Mouse (Mus musculus): ENCODE results near the gene Gm8369.
"Not testable (repeated sequence)": the region's sequence is repeated elsewhere in the genome, so short reads cannot be mapped to it uniquely, and the experiment has no call there.

Gene Gm8369

GRCm38 (mm10) chr19:11513458-11513857 lies 27.7 kb downstream of the Gm8369 start:
- DNase-seq (ENCODE audit: extremely low spot score, low spot score), result no peak

DNA sequence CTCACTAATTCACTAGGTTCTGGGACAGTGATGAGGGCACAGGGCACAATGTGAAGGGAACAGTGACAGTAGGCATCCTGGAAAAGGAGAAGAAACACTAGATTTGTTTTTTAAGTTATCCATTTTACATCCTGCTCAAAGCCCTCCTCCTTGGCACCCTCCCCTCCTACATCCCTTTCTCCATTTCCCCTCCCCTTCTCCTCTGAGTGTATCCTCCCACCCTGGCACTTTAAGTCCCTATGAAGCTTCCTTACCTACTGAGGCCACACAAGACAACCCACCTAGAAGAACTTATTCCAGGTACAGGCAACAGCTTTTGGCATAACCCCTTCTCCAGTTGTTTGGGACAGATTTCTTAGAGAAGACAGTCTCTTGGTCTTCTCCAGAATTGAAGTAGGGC lies 30.5 kb downstream of the Gm8369 start, which contains the start of gene Ms4a6b:
TSS of gene Ms4a6b (plus strand) at position 267 of the 400 bp plus-strand sequence.
- no peak for DNase-seq (ENCODE audit: extremely low spot score, low spot score)

- no peak for DNase-seq (ENCODE audit: extremely low spot score, low spot score)
Observed at GRCm38 (mm10) chr19:11516845-11517244, 31.1 kb downstream of the Gm8369 start.

- DNase-seq (ENCODE audit: extremely low spot score, low spot score), result not testable (repeated sequence)
Observed at GRCm38 (mm10) chr19:11517373-11517772, 31.6 kb downstream of the Gm8369 start.

- not testable (repeated sequence) for DNase-seq (ENCODE audit: extremely low spot score, low spot score)
Observed at GRCm38 (mm10) chr19:11518356-11518755, 32.6 kb downstream of the Gm8369 start.

DNA sequence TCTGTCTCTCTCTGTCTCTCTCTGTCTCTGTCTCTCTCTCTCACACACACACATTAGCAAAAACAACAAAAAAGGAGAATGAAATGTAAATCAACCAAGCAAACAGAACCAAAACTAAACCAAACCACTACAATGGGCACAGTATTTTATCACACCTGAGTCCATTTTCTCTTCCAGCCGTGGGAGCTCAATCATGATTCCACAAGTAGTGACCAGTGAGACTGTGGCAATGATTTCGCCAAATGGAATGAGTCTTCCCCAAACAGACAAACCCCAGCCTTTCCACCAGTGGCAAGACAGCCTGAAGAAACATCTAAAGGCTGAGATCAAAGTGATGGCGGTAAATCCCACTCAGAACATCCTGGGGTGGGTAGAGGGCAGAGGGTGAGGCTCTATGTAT lies 34.4 kb downstream of the Gm8369 start:
- DNase-seq (ENCODE audit: extremely low spot score, low spot score), result no peak

DNA sequence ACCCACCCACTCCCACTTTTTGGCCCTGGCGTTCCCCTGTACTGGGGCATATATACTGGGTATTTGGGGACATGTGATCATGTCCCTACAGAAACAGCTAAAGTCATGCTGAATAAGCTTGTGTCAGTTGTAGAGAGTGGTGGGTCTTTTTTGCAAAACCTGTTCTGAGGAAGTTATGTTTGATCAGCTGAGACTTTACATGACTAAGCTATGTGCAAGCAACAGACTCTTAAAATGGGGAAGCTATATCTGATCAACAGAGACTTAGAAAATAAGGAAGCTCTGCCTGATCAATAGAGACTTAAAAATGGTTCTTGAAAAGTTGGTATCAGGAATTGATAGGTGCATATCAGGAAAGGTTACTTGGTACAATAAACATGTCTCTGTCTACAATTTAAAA lies 47.7 kb downstream of the Gm8369 start:
- no peak for DNase-seq (ENCODE audit: extremely low spot score, low spot score)

DNA sequence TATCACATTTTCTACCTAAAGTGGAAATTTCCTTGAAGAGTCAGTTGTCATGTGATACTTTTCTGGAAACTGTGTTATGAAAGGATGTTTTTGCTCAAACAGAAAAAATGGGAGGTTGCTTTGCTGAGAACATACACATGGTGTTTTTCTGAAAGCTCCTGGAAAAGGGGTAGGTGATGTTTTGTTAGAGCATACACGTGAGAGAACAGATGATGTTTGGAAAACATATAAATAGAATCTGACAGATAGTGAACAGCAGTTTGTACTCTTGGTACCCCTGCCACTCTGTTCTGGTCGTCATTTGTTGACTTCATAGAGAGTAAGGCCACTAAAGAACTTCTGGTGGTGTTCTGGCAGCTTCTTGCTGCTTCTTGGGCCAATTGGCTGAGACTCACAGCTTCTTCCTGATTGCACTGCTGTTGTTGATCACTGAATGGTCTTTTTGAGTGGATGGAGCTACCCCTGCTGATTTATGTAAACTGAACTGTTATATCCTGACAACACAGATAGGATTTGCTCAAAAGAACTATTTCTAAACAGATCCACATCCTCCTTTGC lies 48.2 kb downstream of the Gm8369 start:
- no peak for DNase-seq (ENCODE audit: extremely low spot score, low spot score)

DNA sequence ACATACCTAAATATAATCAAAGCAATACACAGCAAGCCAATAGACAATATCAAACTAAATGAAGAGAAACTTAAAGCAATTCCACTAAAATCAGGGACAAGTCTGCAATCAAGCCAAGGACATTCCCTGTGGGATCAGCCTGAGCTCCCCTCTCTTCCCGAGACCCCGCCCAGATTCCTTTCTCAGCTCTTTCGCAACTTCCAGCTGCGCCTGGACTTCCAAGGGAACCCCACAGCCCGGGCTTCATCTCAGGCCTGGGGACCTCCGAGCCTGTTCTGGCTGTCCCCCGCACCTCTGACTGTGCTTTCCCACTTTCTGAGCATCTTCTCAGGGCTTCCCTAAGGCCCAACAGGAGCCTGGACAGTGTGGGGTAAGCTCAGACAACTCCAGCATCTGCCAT lies 50.9 kb downstream of the Gm8369 start, which contains the start of gene Ms4a4d:
TSS of gene Ms4a4d (plus strand) at position 209 of the 400 bp plus-strand sequence.
- peak; percentile 12 for DNase-seq (ENCODE audit: extremely low spot score, low spot score)

- DNase-seq (ENCODE audit: extremely low spot score, low spot score), result peak; percentile 16
Observed at GRCm38 (mm10) chr19:11537336-11537735, 51.6 kb downstream of the Gm8369 start.

DNA sequence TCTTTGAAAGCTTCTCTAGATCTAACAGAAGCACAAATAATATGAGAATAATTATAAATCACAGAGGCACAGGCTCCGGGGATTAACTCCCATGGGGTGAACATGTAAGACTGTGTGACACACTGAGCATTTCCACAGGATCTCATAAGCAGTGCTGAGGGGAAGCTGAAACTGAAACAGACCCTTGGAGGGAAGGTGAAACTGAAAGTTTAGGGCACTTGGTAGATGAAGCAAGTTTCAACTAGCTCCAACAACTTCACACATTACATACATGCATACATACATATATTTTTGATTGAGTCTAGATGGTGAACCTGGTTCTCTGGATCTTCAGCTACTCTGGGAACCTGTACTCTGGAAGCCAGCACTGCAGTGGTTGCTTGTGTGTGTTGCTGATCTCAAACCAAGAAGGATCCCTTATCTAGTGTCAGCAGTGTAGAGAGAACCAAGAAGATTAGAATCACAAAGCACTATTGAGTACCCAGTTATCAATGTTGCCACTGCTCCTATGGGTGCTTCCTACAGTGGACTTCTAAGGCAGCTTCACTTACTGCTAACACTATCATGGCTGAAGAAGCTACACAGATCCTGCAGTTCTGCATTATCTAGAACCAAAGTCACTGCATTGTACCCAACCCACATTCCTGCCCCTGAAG lies 54.6 kb downstream of the Gm8369 start:
- DNase-seq (ENCODE audit: extremely low spot score, low spot score), result not testable (repeated sequence)

- DNase-seq (ENCODE audit: extremely low spot score, low spot score), result not testable (repeated sequence)
Observed at GRCm38 (mm10) chr19:11544383-11544782, 58.6 kb downstream of the Gm8369 start.

DNA sequence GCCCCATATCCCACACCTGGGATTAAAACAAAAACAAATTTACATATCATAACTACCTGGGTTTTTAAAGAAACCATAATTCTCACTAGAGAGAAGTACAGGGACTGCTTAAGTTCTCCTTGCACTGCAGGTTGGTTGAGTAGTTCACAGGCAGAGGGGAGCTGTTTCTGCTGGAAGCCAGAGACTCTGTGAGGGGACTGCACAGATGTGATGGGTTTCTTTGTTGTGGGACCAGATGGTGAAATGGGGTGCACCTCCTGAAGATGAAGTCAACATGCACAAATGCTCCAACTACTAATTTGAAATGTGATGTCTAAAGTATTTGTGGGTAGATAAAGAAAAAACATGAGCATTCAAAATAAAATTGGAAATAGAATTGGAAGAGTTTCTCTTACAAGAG lies 62.2 kb downstream of the Gm8369 start:
- no peak for DNase-seq (ENCODE audit: extremely low spot score, low spot score)

GRCm38 (mm10) chr19:11554726-11555125 lies 69.0 kb downstream of the Gm8369 start:
- no peak for DNase-seq (ENCODE audit: extremely low spot score, low spot score)

DNA sequence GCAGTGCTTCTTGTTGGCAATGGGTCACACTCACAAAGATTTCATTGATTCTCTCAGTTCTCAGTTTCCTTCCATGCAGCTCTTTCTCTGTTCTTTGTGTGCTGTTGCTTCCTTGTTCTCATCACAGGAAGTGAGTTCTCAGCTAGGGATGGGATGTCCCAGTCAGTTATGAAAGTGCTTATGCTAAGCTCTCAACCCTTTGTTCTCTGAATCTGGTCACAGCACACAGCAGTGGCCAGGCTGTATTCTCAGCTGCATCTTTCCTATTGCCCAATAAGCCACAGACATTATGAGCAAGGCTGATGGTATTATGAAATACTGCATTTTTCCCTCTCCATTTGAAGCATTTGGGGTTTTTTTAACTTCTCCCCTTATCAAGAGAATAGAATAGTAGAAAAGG lies 73.8 kb downstream of the Gm8369 start:
- DNase-seq (ENCODE audit: extremely low spot score, low spot score), result not testable (repeated sequence)
